Mouse (Mus musculus) lung, postnatal 0 days (tissue): ENCODE results near the gene Fam240a.

Source experiments
- CTCF ChIP-seq: IDR thresholded peaks from 2 replicates; pipeline ENCODE4 v1.5.1; 2016; ENCODE audit warnings: antibody characterized with exemption, mild to moderate bottlenecking
- EP300 ChIP-seq: IDR thresholded peaks from 2 replicates; pipeline ENCODE4 v1.6.1; 2016; ENCODE audit warnings: antibody characterized with exemption, mild to moderate bottlenecking, control low read depth

DNA sequence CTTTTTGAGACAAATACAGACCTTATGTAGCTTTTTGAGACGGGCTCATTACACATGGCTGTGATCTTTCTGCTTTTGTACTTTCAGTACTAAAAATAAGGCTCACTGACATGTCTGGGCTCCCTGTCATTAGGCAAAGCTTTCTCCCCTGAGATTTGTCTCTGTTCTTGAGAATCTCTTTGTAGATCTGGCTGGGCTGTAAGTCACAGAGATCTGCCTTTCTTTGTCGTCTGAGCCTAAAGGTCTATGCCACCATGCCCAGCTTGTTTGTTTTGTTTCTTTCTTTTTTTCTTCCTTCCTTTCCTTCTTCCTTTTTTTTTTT, 49.2 kb upstream of the Fam240a start:
- no peak for TF ChIP-seq CTCF
- TF ChIP-seq EP300 = no peak
